Mouse (Mus musculus) MEL (cell line): Measurements from ENCODE around the gene Creb1. TPM values are rescaled to one million over a fixed set of nuclear protein-coding genes. Genes with fewer than 3 reads are reported as not detected.
"Not testable (repeated sequence)": the region's sequence is repeated elsewhere in the genome, so short reads cannot be mapped to it uniquely, and the experiment has no call there.

Experiments
- DNase-seq: peaks from one replicate; pipeline ENCODE4 v3.0.0; 2011; ENCODE audit warnings: low read depth, low spot score
- H3K27ac ChIP-seq: 2 replicates; pipeline ENCODE4 v1.5.1; 2012; ENCODE audit warnings: low read depth, mild to moderate bottlenecking, control low read depth, low read length, moderate library complexity; ENCODE audit not compliant: control insufficient read depth
- H3K27me3 ChIP-seq, 2 experiments: fragments of 150-350 bp in 1 of 2; sonication (generic) in 1 of 2; 2 replicates each; pipeline ENCODE4 v1.6.1; 2012; ENCODE audit warnings: low read length in 2 of 2, mild to moderate bottlenecking in 2 of 2, improper control_type of control experiment in 1 of 2, moderate library complexity in 1 of 2; ENCODE audit not compliant: insufficient read depth in 2 of 2, control insufficient read depth in 1 of 2
- H3K36me3 ChIP-seq, 2 experiments: 2 replicates each; pipeline ENCODE4 v1.6.1; 2012 to 2014; ENCODE audit warnings: low read length in 2 of 2, improper control_type of control experiment in 1 of 2, inconsistent platforms in 1 of 2, mild to moderate bottlenecking in 1 of 2; ENCODE audit not compliant: insufficient read depth in 2 of 2, control insufficient read depth in 1 of 2
- H3K4me1 ChIP-seq, 2 experiments: fragments of 150-350 bp in 1 of 2; sonication (generic) in 1 of 2; 2 replicates each; pipeline ENCODE4 v1.6.1; 2012; ENCODE audit warnings: low read length in 2 of 2, improper control_type of control experiment in 1 of 2, mild to moderate bottlenecking in 1 of 2; ENCODE audit not compliant: insufficient read depth in 2 of 2, control insufficient read depth in 1 of 2
- H3K4me3 ChIP-seq, 2 experiments: fragments of 150-350 bp in 1 of 2; sonication (generic) in 1 of 2; 2 replicates each; pipeline ENCODE4 v1.5.1; 2012; ENCODE audit warnings: low read depth in 2 of 2, low read length in 2 of 2, mild to moderate bottlenecking in 2 of 2, moderate library complexity in 2 of 2, control low read depth in 1 of 2, improper control_type of control experiment in 1 of 2; ENCODE audit not compliant: control insufficient read depth in 1 of 2, insufficient read depth in 1 of 2
- H3K79me2 ChIP-seq: 2 replicates; pipeline ENCODE4 v1.6.1; 2012; ENCODE audit warnings: mild to moderate bottlenecking, low read length, moderate library complexity; ENCODE audit not compliant: control insufficient read depth, poor library complexity, insufficient read depth
- H3K9ac ChIP-seq: 2 replicates; pipeline ENCODE4 v1.6.1; 2012; ENCODE audit warnings: low read depth, mild to moderate bottlenecking, control low read depth, low read length, moderate library complexity; ENCODE audit not compliant: control insufficient read depth, poor library complexity, severe bottlenecking
- H3K9me3 ChIP-seq: fragments of 150-350 bp; sonication (generic); replicated peaks from 2 replicates; pipeline ENCODE4 v1.6.1; 2012; ENCODE audit warnings: mild to moderate bottlenecking, low read length, improper control_type of control experiment, moderate library complexity; ENCODE audit not compliant: insufficient read depth
- BHLHE40 ChIP-seq: IDR thresholded peaks from 2 replicates; pipeline ENCODE4 v1.6.1; 2012; ENCODE audit warnings: low read depth, mild to moderate bottlenecking, inconsistent platforms, low read length, improper control_type of control experiment, borderline replicate concordance
- CHD1 ChIP-seq: IDR thresholded peaks from 2 replicates; pipeline ENCODE4 v1.6.1; 2012; ENCODE audit warnings: low read depth, mild to moderate bottlenecking, inconsistent platforms, low read length, improper control_type of control experiment
- CTCF ChIP-seq, 3 experiments: IDR thresholded peaks in 2 of 3; conservative IDR thresholded peaks in 1 of 3; 2 replicates each; pipeline ENCODE4 v1.5.1; 2011 to 2012; ENCODE audit warnings: low read length in 3 of 3, low read depth in 2 of 3, mild to moderate bottlenecking in 2 of 3, improper control_type of control experiment in 1 of 3, inconsistent platforms in 1 of 3, mixed read lengths in 1 of 3, moderate library complexity in 1 of 3; ENCODE audit not compliant: control insufficient read depth in 1 of 3, insufficient read depth in 1 of 3, poor library complexity in 1 of 3, severe bottlenecking in 1 of 3
- E2F4 ChIP-seq: IDR thresholded peaks from 2 replicates; pipeline ENCODE4 v1.6.1; 2011; ENCODE audit warnings: low read depth, low read length, improper control_type of control experiment, borderline replicate concordance
- EP300 ChIP-seq, 2 experiments: IDR thresholded peaks; 2 replicates each; pipeline ENCODE4 v1.6.1; 2011; ENCODE audit warnings: improper control_type of control experiment in 2 of 2, low read length in 2 of 2, low read depth in 1 of 2, mild to moderate bottlenecking in 1 of 2
- ETS1 ChIP-seq: IDR thresholded peaks from 2 replicates; pipeline ENCODE4 v1.6.1; 2012; ENCODE audit warnings: low read depth, mild to moderate bottlenecking, inconsistent platforms, low read length, improper control_type of control experiment, moderate library complexity
- HCFC1 ChIP-seq: IDR thresholded peaks from 2 replicates; pipeline ENCODE4 v1.6.1; 2012; ENCODE audit warnings: low read depth, mild to moderate bottlenecking, inconsistent platforms, low read length, improper control_type of control experiment, moderate library complexity
- KAT2A ChIP-seq: conservative IDR thresholded peaks from 2 replicates; pipeline ENCODE4 v1.6.1; 2012; ENCODE audit warnings: low read depth, low read length, improper control_type of control experiment, inconsistent platforms
- MEF2A ChIP-seq: IDR thresholded peaks from 2 replicates; pipeline ENCODE4 v1.6.1; 2014; ENCODE audit warnings: low read depth, mild to moderate bottlenecking, inconsistent platforms, low read length, improper control_type of control experiment; ENCODE audit not compliant: poor library complexity, insufficient replicate concordance, severe bottlenecking; ENCODE audit errors: extremely low read depth
- MXI1 ChIP-seq: IDR thresholded peaks from 2 replicates; pipeline ENCODE4 v1.6.1; 2011; ENCODE audit warnings: mild to moderate bottlenecking, low read depth, low read length, improper control_type of control experiment
- MYB ChIP-seq: IDR thresholded peaks from 2 replicates; pipeline ENCODE4 v1.6.1; 2011; ENCODE audit warnings: mild to moderate bottlenecking, low read depth, low read length, improper control_type of control experiment
- MYC ChIP-seq: IDR thresholded peaks from 2 replicates; pipeline ENCODE4 v1.6.1; 2011; ENCODE audit warnings: low read depth, mild to moderate bottlenecking, low read length, improper control_type of control experiment, moderate library complexity
- POLR2A ChIP-seq, 2 experiments: IDR thresholded peaks; 2 replicates each; pipeline ENCODE4 v1.6.1; 2011 to 2012; ENCODE audit warnings: low read length in 2 of 2, mild to moderate bottlenecking in 2 of 2, control low read depth in 1 of 2, improper control_type of control experiment in 1 of 2, low read depth in 1 of 2, moderate library complexity in 1 of 2; ENCODE audit not compliant: control insufficient read depth in 1 of 2, insufficient read depth in 1 of 2, poor library complexity in 1 of 2
- POLR2AphosphoS5 ChIP-seq: IDR thresholded peaks from 2 replicates; pipeline ENCODE4 v1.6.1; 2012; ENCODE audit warnings: low read depth, borderline replicate concordance, mild to moderate bottlenecking, inconsistent platforms, low read length, moderate library complexity, mixed read lengths
- TAL1 ChIP-seq: IDR thresholded peaks from 2 replicates; pipeline ENCODE4 v1.6.1; 2012; ENCODE audit warnings: mild to moderate bottlenecking, inconsistent platforms, low read length, moderate library complexity, mixed read lengths
- TCF12 ChIP-seq: IDR thresholded peaks from 2 replicates; pipeline ENCODE4 v1.6.1; 2014; ENCODE audit warnings: low read depth, mild to moderate bottlenecking, inconsistent platforms, low read length, improper control_type of control experiment, moderate library complexity
- USF1 ChIP-seq: IDR thresholded peaks from 2 replicates; pipeline ENCODE4 v1.6.1; 2014; ENCODE audit warnings: low read depth, mild to moderate bottlenecking, inconsistent platforms, low read length, improper control_type of control experiment, moderate library complexity
- ZNF384 ChIP-seq: IDR thresholded peaks from 2 replicates; pipeline ENCODE4 v1.6.1; 2012; ENCODE audit warnings: low read depth, mild to moderate bottlenecking, inconsistent platforms, low read length, improper control_type of control experiment
- polyA plus RNA-seq, 2 experiments: library from polyadenylated mRNA; stranded (reverse) in 1 of 2; unstranded in 1 of 2; fragments of >175 nt in 1 of 2; fragments of >200 nt in 1 of 2; gene quantifications; 2 replicates each; pipeline versions ENCODE4 v1.2.1 to v1.2.4; 2012; ENCODE audit warnings: low replicate concordance in 2 of 2, low read depth in 1 of 2; ENCODE audit not compliant: insufficient read length in 2 of 2, insufficient read depth in 1 of 2, missing spikeins in 1 of 2
- total RNA-seq: library from RNA; depleted of rRNA; stranded (reverse); fragments of 300-350 nt; gene quantifications from 2 replicates; pipeline ENCODE4 v1.2.3, GENCODE M21; 2012

Creb1 gene
- total and polyA plus RNA-seq, 3 experiments: 21.8 to 49.1 (median 22.8) TPM

- H3K27ac ChIP-seq, H3K9ac ChIP-seq, H3K4me1 ChIP-seq, H3K79me2 ChIP-seq, H3K4me3 ChIP-seq, H3K9me3 ChIP-seq, DNase-seq, H3K27me3 ChIP-seq: not testable (repeated sequence)
- H3K36me3 ChIP-seq: peaks cover 0 to 35% of the 10 kb centered on the region in 2 experiments; a peak in 2 of 4 replicates
Measured at GRCm38 (mm10) chr1:64577911-64578310, 45.5 kb downstream of the Creb1 start.

GRCm38 (mm10) chr1:64578801-64579200, 46.4 kb downstream of the Creb1 start:
- peaks cover 0 to 35% of the 10 kb centered on the region in 2 experiments; a peak in 2 of 4 replicates for H3K36me3 ChIP-seq
- no peak overlapping the region for H3K27ac ChIP-seq
- H3K9ac ChIP-seq: no peak overlapping the region
- no peaks in the 10 kb centered on the region for H3K27me3 ChIP-seq
- H3K9me3 ChIP-seq: no peaks in the 10 kb centered on the region
- DNase-seq: no peak
- TF ChIP-seq BHLHE40 (no peak), EP300 (IDR thresholded peaks at IDR 0.05; ENCODE audit: low read depth in 1 of 2, low read length in 2 of 2) (no peak), TCF12 (no peak), MYB (no peak), CHD1 (no peak)
- TF ChIP-seq, all 39 proteins: peak for 0
- Histone ChIP-seq H3K4me3 (no peak overlapping the region), H3K4me1 (no peaks in the 10 kb centered on the region), H3K79me2 (no peaks in the 10 kb centered on the region)

- no peak overlapping the region for H3K9ac ChIP-seq
- no peak overlapping the region for H3K27ac ChIP-seq
- H3K79me2 ChIP-seq: no peaks in the 10 kb centered on the region
- H3K4me1 ChIP-seq: no peaks in the 10 kb centered on the region
- H3K36me3 ChIP-seq: peaks cover 0 to 9% of the 10 kb centered on the region in 2 experiments; a peak in 3 of 4 replicates
- no peak overlapping the region for H3K4me3 ChIP-seq
- H3K27me3 ChIP-seq: no peaks in the 10 kb centered on the region
- TF ChIP-seq ZNF384 (no peak), POLR2AphosphoS5 (no peak), E2F4 (no peak), ETS1 (no peak), TAL1 (no peak), BHLHE40 (no peak), POLR2A (IDR thresholded peaks at IDR 0.05; ENCODE audit: control insufficient read depth in 1 of 2, insufficient read depth in 1 of 2, low read depth in 1 of 2, low read length in 2 of 2, poor library complexity in 1 of 2) (no peak), MYC (no peak), MXI1 (no peak), HCFC1 (no peak), KAT2A (no peak), USF1 (no peak), MEF2A (no peak), CTCF (IDR thresholded peaks at IDR 0.05 in 2 of 3, conservative IDR thresholded peaks at IDR 0.05 in 1 of 3; ENCODE audit: control insufficient read depth in 1 of 3, insufficient read depth in 1 of 3, low read depth in 2 of 3, low read length in 3 of 3, poor library complexity in 1 of 3, severe bottlenecking in 1 of 3) (no peak), EP300 (IDR thresholded peaks at IDR 0.05; ENCODE audit: low read depth in 1 of 2, low read length in 2 of 2) (no peak)
- H3K9me3 ChIP-seq: no peaks in the 10 kb centered on the region
- DNase-seq: no peak
Measured at GRCm38 (mm10) chr1:64598926-64599325, 66.5 kb downstream of the Creb1 start.
